Mouse (Mus musculus): ENCODE results near the gene Klhl30.

Gene Klhl30

DNA sequence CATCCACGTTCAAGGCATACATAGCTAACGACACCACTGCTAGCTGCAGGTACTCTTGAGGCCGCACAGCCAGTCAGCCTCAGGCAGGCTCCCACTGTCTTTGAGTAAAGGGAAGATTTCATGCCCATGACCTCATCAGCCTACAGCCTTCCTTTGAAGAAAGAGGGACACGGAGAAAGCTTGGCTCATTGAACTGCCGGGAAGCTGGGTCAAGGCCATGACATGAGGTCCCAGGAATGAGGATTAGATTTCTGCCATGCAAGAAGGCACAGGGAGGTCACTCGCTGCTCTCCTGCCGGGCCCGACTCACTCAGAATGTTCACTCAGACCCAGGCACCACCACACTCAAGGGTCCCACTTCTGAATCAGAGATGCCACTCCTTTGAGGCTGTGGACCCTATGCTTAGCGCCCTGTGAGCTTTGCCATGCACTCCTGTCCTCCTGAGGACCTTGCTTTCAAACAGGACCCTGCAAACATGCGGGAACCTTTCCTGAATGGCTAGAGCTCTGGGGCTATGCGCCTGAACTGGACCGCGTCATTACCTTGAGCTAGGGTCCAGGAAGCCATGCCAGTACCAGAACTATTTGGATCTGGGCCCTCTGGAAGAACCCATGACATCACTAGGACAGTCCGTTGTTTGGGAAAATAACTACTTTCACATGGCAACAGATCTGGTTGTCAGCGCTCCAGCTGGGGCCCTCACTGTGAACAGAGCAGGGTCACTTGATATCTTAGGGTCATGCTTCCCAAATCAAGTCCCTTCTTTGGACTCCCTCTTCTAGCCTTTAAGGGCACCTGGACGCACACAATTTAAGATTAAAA is 14.2 kb downstream of the Klhl30 start:
- DNase-seq (ENCODE audit: low spot score in 2 of 2): no peak

DNA sequence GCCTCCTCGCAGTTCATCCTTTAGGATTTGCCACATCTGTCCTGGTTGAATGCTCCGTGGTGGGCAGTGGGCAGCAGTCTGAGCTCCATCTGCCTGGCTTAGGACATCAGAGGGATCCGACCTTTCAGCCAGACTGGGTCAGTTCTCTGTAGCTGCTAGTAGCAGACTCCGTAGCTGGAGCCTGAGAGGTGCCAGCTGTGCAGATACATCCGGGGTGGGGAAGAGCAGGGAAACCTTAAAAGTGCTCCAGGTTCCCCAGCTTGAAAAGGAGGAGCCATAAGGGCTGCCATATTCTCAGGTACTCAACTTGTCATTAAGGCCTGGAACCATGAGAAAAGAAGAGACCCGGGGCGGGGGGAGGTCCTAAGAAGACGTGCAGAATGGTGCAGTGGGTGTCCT is 15.0 kb downstream of the Klhl30 start:
- DNase-seq (ENCODE audit: low spot score in 2 of 2): no peak

DNA sequence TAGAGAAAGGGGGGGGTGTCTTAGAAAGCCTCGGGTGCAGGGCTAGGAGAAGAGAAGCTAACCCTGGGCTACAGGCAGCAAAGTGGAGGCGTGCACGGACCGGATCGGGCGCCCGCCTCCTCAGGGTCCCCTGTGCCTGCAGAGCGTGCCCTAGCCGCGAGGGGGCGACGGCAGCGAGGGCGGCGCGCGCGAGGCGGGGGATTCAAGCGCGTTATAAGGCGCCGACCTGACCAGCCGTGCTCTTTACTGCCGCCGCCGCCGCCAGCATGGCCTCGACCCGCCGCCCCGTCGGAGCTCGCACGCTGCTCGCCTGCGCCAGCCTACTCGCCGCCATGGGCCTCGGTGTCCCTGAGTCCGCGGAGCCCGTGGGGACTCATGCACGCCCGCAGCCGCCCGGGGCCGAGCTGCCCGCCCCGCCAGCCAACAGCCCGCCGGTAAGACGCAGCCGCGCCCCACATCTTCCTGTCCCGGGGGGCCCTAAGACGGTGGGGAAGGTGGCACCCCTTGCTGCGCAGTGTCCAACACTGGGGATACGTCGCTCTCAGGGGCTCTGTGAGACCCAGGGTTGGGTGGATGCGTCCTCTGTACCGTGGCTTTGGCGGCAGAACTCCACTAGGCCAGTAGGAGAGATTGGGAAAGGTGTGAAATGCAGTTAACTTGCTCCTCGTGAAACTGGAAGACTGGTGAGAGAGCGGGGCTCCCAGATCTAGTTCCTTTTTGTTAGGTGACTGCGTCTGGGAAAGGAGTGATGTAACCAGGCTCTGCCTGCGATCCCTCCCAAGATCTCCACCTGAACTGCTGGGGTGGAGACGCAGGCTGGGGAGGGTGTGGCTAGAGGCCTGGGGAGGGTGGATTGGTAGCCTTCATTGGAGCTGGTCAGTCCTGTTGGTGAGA is 15.6 kb downstream of the Klhl30 start, which contains the start of gene Erfe:
Gene Erfe (plus strand): TSS at position 216 of the 894 bp plus-strand sequence.
- DNase-seq (ENCODE audit: low spot score in 2 of 2): peak in 1 of 2 experiments; percentile 72

DNA sequence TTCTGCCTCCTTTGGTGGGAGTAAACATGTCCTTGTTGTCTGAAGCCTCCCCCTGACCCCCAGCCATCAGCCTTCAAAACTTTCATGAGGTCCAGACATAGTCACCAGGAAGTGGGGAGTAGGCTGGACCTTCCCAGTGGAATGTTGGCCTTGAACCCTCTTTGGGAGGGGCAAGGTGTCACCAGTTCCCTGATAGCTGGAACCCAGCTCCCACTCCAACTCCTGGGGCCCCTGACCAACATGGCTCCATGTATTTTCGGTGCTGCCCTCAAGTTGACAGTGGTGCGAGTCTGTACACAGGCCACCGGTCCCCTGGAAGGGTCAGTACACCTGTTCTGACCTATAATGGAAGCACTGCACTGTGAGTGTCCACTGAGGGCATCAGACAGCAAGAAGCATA is 16.5 kb downstream of the Klhl30 start:
- DNase-seq (ENCODE audit: low spot score in 2 of 2): no peak

DNA sequence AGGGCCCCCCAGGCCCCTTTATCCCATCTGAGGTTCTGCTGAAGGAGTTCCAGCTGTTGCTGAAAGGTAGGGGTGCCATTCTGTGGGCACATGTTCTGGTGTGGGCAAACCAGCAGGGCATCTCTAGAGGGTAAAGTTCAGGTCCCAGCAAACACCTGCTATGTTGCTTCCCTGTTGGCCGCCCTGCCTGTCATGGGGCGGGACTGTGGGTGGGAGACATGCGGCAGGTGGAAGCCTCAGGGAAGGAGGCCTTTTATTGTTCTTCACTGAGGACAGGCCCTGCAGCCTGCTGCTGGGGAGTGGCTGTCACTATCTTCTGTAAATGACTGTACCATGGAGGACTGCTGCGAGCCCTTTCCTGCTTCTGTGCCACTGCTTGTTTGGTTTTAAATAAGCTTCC is 18.6 kb downstream of the Klhl30 start:
- no peak for DNase-seq (ENCODE audit: low spot score in 2 of 2)

DNA sequence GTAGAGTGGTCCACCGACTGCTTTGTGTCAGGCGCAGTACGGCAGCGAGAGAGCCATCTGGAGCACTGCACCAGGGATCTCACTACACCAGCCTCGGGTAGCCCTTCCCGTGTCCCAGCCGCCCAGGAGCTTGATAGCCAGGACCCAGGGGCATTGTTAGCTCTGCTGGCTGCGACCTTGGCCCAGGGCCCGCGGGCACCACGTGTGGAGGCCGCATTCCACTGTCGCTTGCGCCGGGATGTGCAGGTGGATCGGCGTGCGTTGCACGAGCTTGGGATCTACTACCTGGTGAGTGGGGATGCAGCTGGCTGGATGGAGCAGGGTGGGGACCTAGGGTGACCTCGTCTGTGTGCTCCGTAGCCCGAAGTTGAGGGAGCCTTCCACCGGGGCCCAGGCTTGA is 19.2 kb downstream of the Klhl30 start:
- no peak for DNase-seq (ENCODE audit: low spot score in 2 of 2)

DNA sequence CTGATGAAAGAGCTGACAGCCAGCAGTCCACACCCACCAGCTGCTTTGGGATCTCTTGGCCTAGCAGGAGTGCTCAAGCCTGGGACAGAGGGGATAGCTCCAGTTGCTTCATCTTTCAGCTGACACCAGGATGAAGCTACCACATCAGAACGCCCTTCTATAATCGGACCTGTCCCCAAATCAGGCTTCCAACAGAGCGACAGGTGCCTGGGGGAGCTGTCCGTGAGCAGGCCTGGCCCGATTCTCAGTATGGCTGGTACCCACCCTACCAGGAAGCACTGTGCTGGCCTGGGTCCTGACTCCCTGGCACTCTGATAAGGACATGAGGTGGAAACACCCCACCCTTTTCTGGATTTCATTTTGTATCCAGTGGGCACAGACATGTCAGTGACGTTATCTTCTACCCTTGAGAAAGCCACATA is 22.6 kb downstream of the Klhl30 start:
- no peak for DNase-seq (ENCODE audit: low spot score in 2 of 2)

DNA sequence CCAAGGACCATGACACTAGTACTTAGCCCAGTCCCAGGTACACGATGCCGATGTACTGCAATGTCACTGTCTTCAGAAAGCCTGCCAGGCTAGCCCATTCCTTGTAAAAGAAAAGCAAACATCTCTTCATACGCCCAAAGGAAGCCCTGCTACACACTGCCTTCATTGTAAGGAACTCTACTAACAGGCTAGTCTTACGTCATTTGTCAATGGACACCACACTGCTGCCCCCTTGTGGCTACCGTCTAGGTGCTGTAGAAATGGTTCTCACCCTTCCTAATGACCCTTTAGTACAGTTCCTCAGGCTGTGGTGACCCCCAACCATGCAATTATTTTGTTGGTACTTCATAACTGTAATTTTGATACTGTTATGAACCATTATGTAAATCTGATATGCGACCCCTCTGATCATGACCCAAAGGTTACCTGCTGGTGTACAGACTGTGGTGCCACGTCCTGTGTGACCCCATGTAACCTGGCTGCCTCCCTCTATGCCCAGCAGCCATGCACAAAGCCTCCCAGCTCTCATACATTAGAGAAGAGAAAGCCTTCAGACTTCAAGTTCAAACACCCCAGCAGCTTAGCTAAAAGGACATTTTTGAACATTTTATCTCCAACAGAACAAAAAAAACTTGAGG is 29.8 kb downstream of the Klhl30 start:
- peak; percentile 74 to 79 for DNase-seq (ENCODE audit: low spot score in 2 of 2)

DNA sequence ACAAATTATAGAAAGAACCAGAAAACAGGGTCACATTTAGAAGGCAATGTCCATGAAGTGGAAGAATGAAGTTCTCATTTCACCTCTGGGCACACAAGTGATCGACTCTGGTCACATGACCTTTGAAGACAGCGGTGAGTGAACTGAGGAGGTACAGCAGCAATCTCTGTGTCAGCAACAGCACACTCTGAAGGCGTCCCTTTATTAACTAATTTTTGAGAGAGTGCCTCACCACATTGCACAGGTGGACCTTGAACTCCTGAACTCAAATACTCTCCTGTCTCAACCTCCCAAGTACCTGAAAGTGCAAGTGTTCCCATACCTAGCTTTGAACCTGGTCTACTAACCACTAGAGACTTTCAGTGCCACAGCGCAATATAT is 30.3 kb downstream of the Klhl30 start:
- DNase-seq (ENCODE audit: low spot score in 2 of 2): no peak

DNA sequence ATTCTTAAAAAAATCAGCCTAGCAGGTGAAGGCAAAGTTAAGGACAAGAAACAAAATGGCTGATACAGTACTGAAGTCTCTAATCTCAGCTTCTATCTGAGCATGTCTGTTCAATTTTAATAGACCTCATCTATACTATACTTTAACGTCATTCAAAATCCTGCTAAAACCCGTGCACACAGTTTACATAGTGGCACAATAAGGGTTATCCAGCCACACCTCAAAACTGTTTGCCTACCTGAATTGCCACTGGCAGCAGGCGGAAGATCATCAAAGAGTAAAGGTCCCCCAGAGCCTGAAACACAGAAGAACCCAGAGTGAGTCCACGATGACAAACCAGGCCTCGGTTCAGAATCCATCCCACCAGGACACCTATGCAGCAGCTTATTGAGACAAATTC is 39.6 kb downstream of the Klhl30 start:
- DNase-seq (ENCODE audit: low spot score in 2 of 2): no peak

DNA sequence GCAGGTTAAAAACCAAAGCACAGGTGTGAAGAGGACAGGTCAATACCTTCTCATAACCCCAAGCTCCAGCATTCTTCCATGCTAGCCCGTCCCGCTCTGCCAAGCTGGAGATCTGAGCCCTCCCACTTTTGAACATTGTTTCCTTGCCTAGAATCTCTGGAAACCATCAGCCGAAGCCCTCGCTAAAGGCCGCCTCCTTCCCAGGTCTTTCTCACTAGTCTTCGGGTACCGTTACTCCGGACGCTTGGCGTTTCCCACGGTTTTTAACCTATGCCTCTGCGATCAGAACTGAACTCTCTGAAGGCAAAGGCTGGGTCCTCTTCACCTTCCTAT is 47.1 kb downstream of the Klhl30 start:
- no peak for DNase-seq (ENCODE audit: low spot score in 2 of 2)

DNA sequence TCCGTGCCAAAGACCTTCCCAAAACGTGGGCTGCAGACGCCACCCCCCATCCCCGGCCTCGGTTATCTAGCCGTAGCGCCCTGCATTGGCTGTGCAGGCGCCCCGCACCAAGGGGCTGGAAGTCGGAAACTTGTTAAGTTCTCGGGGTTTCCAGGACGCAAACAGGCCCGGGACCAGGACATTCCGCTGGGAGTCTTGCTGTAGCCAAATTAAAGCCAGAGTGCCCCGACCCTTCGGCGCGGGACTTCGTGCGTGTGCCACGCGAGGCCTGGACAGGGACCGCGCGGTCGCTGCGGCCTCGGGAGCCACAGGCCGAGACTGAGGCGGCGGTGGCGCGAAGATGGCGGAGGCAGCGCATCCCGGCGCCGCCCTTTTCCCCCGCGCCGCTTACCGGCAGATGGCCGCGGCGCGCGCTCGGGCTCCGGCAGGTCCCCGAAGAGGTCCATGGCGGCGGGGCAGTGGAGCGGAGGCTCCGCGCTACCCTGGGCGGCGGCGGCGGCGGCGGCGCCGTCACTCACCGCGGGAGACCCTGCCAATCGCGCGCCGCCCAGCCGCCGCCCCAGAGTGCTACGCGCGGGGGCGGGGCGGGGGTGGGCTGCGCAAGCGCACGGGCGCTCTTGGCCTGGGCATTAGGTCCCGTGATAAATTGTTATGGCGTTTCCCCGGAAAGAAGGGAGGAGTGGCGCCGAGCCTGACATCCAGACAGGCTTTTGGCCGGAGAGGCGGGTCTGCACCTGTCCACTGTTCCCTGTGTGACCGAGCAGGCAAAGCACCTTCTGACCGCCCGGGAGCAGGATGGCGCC is 47.6 kb downstream of the Klhl30 start, which contains the start of gene Ilkap:
Gene Ilkap (minus strand): TSS at position 556 of the 803 bp plus-strand sequence.
- peak; percentile 51 to 83 for DNase-seq (ENCODE audit: low spot score in 2 of 2)

DNA sequence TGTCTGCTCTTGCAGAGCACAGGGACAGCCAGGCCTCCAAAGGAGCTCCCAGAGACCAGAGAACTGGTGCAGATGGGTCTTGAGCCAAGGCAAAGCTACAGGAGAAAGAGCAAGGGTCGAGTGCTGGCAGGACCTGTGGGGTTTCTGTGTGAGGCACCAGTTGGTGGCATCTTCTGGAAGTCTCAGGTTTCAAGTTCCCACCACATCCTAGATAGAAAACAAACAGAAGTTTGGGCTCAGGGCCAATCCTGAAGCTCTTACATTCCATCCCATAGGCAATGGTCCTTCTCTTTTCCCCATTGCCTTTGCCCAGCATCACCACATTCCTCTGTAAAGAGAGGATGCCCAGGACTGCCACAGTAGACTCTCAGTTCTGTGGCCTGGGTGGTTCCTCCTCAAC is 54.2 kb downstream of the Klhl30 start:
- DNase-seq (ENCODE audit: low spot score in 2 of 2): no peak

DNA sequence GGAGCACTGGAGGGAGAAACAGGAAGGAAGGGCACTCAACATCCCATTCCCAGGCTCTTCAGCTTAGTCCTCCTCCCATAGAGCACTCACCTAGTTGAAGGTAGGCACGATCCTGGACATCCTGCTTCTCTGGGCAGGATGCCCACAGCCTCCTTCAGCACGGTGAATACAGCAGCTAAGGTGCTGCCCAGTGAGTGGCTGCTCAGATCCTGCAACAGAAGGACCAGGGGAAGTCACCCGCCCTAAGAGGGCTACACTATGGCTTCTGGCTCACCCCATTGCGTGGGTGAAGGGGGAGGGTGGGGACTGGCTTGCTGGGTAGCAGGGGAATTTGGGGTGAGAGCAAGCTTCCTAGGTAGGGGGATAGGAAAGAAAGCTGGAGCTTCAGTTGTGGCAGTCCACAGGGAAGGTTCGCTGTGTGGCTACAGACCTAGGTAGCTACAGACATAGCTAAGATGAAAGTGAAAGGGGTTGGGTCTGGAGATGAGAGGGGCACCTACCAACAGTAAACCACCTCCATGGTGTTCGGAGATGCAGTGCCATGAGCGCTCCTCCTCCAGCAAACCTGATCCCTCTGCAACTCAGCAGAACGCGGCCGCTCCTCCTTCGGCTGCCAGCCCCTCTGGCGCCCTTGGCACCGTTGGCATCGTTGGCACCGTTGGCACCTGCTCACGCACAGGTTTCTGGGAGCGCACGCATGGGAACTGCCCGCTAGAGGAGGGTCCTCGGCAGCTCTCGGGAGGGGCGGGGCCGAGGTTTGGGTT is 54.8 kb downstream of the Klhl30 start:
- peak in 1 of 2 experiments; percentile 66 for DNase-seq (ENCODE audit: low spot score in 2 of 2)

DNA sequence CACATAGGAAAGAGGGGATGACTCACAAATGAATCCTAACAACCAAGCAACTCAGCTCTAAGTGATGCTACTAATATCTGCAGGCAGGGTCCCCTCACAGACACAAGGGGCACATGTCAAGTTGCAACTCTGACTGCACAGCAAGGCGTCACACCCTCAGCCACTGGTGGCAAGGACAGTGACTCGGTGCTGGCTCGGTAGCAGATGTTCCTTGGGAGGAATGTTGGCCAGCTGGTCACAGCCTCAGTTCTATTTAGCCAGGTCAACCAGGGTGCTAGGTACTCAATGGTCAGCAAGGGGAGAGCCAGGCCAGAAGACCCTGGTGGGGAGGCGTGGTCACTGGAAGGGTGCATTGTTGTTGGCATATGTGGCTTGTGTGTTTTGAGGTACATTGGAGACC is 57.0 kb downstream of the Klhl30 start:
- DNase-seq (ENCODE audit: low spot score in 2 of 2): no peak

DNA sequence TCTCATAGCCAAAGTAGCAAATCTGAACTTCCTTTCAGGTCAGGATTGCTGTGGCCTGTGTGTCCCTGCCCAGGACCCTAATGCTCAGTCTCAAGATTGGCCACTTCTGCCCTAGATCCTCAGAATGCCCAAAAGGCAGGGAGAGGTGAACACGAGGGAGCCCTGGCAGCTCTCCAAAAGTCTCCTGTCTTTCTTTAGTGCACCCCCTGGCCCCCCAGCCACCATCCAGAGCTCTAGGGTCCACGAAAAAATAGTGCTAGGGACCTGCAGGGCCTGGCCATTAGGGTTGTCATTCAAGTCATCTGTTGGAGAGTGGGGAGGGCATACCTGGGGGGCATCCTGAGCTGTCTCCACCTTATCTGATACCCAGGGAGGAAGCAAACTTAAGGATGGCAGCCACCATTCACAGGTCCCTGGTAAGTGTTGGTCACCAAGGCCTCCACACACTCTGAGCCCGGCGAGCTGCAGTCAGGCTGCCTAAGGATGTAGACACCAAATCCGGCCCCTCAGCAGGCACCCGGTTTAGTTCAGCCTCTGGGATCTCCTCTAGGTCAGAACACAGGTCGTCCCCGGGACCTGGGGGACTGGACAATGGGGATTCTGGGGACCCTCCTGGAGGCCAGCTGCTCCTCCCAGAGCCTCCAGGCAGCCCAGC is 60.9 kb downstream of the Klhl30 start:
- no peak for DNase-seq (ENCODE audit: low spot score in 2 of 2)

Measured in cerebellum, postnatal 4 days (tissue).